Mouse (Mus musculus) olfactory bulb, adult 2 months (tissue): ENCODE data around the gene Dctpp1.

Source experiments
- CTCF ChIP-seq: fragments of 200-500 bp; IDR thresholded peaks from 2 replicates; pipeline ENCODE4 v1.5.1; 2012; ENCODE audit warnings: low read depth, mild to moderate bottlenecking, low read length, moderate library complexity; ENCODE audit not compliant: insufficient read depth
- POLR2A ChIP-seq: fragments of 200-500 bp; IDR thresholded peaks from 2 replicates; pipeline ENCODE4 v1.6.1; 2012; ENCODE audit warnings: mild to moderate bottlenecking, low read depth, low read length, moderate library complexity; ENCODE audit not compliant: insufficient read depth

DNA sequence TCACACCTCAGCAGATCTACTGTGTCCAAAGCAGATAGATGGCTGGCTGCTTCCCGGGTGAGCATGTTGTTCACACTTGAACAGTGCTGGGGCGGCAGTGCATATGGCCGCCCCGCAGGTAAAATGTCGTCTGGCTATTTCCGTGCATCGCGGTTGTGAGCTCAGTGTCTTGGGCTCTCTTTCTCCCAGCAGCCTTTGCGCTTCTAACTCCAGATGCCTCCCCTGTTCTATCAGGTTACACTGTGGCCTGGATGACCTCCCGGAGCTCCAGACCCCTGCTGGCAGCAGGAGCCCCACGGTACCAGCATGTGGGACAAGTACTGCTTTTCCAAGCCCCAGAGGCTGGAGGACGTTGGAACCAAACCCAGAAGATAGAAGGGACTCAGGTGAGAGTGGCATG, 49.4 kb upstream of the Dctpp1 start:
- TF ChIP-seq POLR2A (no peak), CTCF (no peak)
